Mouse (Mus musculus): ENCODE measurements around the gene Casp9. TPM values are rescaled to one million over a fixed set of nuclear protein-coding genes. Genes with fewer than 3 reads are reported as not detected.

The Casp9 gene
- polyA plus RNA-seq, 1 experiment, result 19.0 TPM

DNA sequence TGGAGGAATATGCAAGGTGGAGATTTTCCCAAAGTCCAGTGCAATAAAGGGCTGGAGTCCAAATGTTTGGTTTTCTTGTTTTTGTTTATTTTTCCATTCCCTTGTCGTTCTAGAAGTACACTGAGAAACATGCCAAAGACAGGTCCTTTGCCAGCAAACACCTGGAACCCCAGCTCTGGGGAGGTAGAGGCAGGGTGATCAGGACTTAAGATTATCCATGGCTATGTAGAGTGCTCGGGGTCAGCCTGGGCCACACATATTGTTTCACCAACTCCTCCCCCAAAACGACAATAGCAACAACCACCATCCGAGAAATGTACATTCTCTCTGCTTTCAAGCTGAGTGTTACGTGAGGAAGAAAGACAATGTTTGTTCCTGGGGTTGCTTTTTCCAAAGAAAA lies 32.6 kb downstream of the Casp9 start, which contains the start of gene Cela2a:
Gene Cela2a (minus strand): TSS at position 101 of the 400 bp plus-strand sequence.
- Histone ChIP-seq H3K4me3 (replicated peaks; ENCODE audit: extremely low read depth, low read depth, low read length) (no peak within 1 kb of the TSS), H3K4me1 (ENCODE audit: control insufficient read depth, insufficient read depth, low read length) (no peaks in the 10 kb centered on the region)
- no peak for DNase-seq
- 52% methylated on average over 5 of the region's 5 CpGs for WGBS
- no peak for TF ChIP-seq POLR2A (IDR thresholded peaks at IDR 0.05; ENCODE audit: borderline replicate concordance, extremely low read depth, low read depth, low read length)
- TF ChIP-seq CTCF (IDR thresholded peaks at IDR 0.05; ENCODE audit: insufficient read depth, low read length), result no peak

GRCm38 (mm10) chr4:141827401-141827800 lies 34.0 kb downstream of the Casp9 start:
- WGBS, result 84% methylated on average over 2 of the region's 2 CpGs
- TF ChIP-seq CTCF (IDR thresholded peaks at IDR 0.05; ENCODE audit: insufficient read depth, low read length) (no peak), POLR2A (IDR thresholded peaks at IDR 0.05; ENCODE audit: borderline replicate concordance, extremely low read depth, low read depth, low read length) (no peak)
- H3K4me3 ChIP-seq (replicated peaks; ENCODE audit: extremely low read depth, low read depth, low read length), result no peak overlapping the region

GRCm38 (mm10) chr4:141828177-141828576 lies 34.8 kb downstream of the Casp9 start:
- TF ChIP-seq CTCF (IDR thresholded peaks at IDR 0.05; ENCODE audit: insufficient read depth, low read length), result no peak
- TF ChIP-seq POLR2A (IDR thresholded peaks at IDR 0.05; ENCODE audit: borderline replicate concordance, extremely low read depth, low read depth, low read length), result no peak
- WGBS, result 55% methylated on average over 4 of the region's 4 CpGs
- Histone ChIP-seq H3K4me3 (replicated peaks; ENCODE audit: extremely low read depth, low read depth, low read length) (no peak overlapping the region), H3K4me1 (ENCODE audit: control insufficient read depth, insufficient read depth, low read length) (no peaks in the 10 kb centered on the region)
- no peak for DNase-seq

More at GRCm38 (mm10) chr4:141827401-141827800, 34.0 kb downstream of the Casp9 start:
- DNase-seq, result no peak
- no peaks in the 10 kb centered on the region for H3K4me1 ChIP-seq (ENCODE audit: control insufficient read depth, insufficient read depth, low read length)

DNA sequence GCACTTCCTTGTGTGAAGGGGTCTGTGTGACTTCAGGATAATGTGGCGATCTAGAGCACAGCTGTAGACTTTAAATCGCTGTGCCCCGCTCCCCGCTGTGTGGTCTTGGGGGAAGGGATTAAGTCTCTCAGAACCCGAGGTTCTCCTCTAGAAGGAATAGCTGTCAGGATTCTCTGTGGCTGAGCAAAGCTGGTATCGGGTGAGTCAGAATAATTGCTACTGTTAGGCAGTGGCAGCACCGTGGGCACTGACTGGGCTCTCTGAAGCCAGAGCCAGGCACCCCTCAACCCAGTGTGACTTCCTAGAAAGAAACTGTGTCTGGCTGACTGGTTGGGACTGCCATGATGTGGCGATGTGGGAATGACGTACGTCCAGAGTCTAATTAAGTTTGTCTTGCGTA lies 37.0 kb downstream of the Casp9 start:
- WGBS, result 60% methylated on average over 11 of the region's 11 CpGs
- Histone ChIP-seq H3K4me3 (replicated peaks; ENCODE audit: extremely low read depth, low read depth, low read length) (no peak overlapping the region), H3K4me1 (ENCODE audit: control insufficient read depth, insufficient read depth, low read length) (no peaks in the 10 kb centered on the region)
- no peak for DNase-seq
- no peak for TF ChIP-seq CTCF (IDR thresholded peaks at IDR 0.05; ENCODE audit: insufficient read depth, low read length)
- no peak for TF ChIP-seq POLR2A (IDR thresholded peaks at IDR 0.05; ENCODE audit: borderline replicate concordance, extremely low read depth, low read depth, low read length)

GRCm38 (mm10) chr4:141831361-141831760 lies 37.9 kb downstream of the Casp9 start:
- Histone ChIP-seq H3K4me3 (replicated peaks; ENCODE audit: extremely low read depth, low read depth, low read length) (no peak overlapping the region), H3K4me1 (ENCODE audit: control insufficient read depth, insufficient read depth, low read length) (no peaks in the 10 kb centered on the region)
- no peak for DNase-seq
- TF ChIP-seq POLR2A (IDR thresholded peaks at IDR 0.05; ENCODE audit: borderline replicate concordance, extremely low read depth, low read depth, low read length) (no peak), CTCF (IDR thresholded peaks at IDR 0.05; ENCODE audit: insufficient read depth, low read length) (no peak)
- WGBS, result 70% methylated on average over 7 of the region's 7 CpGs

DNA sequence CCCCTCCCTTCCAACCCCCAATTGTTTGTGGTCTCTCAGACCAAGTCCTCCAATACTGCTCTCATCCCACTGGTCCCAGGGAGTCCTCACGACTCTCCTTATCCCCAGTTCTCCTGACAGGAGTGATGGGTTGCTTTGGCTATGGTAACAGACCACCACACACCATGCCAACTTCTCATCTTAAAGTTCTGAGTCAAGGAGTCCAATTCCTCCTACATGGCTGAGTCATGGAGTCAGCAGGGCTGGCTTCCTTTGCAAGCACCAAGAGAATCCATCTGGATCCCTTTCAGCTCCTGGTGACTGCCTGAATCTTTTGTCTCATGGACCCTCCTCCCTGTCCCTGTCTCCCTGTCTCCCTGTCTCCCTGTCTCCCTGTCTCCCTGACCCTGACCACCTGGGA lies 40.5 kb downstream of the Casp9 start:
- no peak overlapping the region for H3K4me3 ChIP-seq (replicated peaks; ENCODE audit: extremely low read depth, low read depth, low read length)
- TF ChIP-seq CTCF (IDR thresholded peaks at IDR 0.05; ENCODE audit: insufficient read depth, low read length), result no peak
- TF ChIP-seq POLR2A (IDR thresholded peaks at IDR 0.05; ENCODE audit: borderline replicate concordance, extremely low read depth, low read depth, low read length), result no peak
- 41% methylated on average over 1 of the region's 1 CpGs for WGBS

DNA sequence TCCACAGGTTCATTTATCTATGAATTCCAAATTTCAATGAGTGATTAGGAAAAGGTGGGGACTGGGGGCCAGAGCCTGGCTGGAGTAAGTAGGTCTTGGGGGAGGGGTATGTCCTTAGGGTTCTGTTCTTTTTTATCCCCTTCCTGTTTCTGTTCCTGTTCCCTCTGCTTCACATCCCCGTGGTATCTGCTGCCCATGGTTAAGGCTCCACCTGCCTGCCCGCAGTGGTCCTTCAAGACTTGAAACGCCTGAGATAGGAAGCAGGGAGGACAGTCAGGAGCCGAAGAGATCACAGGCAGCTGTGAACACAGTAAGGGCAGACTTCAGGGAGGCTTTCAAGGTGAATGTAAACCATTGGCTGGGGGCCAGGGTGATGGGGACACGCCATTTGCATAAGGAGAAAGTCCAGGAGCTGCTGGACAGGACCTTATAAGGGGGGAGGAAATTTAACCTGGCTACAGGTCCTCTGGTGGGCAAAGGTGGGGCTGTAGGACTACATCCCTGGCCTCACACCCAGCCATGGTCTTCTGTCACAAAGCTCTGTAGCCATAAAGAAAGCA lies 41.2 kb downstream of the Casp9 start:
- no peaks in the 10 kb centered on the region for H3K4me1 ChIP-seq (ENCODE audit: control insufficient read depth, insufficient read depth, low read length)
- WGBS, result 47% methylated on average over 5 of the region's 5 CpGs
- no peak for DNase-seq
- H3K4me3 ChIP-seq (replicated peaks; ENCODE audit: extremely low read depth, low read depth, low read length), result no peak overlapping the region
- TF ChIP-seq POLR2A (IDR thresholded peaks at IDR 0.05; ENCODE audit: borderline replicate concordance, extremely low read depth, low read depth, low read length) (no peak), CTCF (IDR thresholded peaks at IDR 0.05; ENCODE audit: insufficient read depth, low read length) (no peak)

More for the DNA sequence above, 40.5 kb downstream of the Casp9 start:
- DNase-seq, result no peak
- H3K4me1 ChIP-seq (ENCODE audit: control insufficient read depth, insufficient read depth, low read length), result no peaks in the 10 kb centered on the region

GRCm38 (mm10) chr4:141845999-141846398 lies 52.6 kb downstream of the Casp9 start, which contains the start of gene Ctrc:
Ctrc (minus strand) TSS chr4:141846359.
- DNase-seq, result no peak
- WGBS, result 86% methylated on average over 6 of the region's 6 CpGs
- H3K4me3 ChIP-seq (replicated peaks; ENCODE audit: extremely low read depth, low read depth, low read length), result no peak within 1 kb of the TSS
- no peaks in the 10 kb centered on the region for H3K4me1 ChIP-seq (ENCODE audit: control insufficient read depth, insufficient read depth, low read length)
- TF ChIP-seq POLR2A (IDR thresholded peaks at IDR 0.05; ENCODE audit: borderline replicate concordance, extremely low read depth, low read depth, low read length) (no peak), CTCF (IDR thresholded peaks at IDR 0.05; ENCODE audit: insufficient read depth, low read length) (no peak)

- H3K4me1 ChIP-seq (ENCODE audit: control insufficient read depth, insufficient read depth, low read length), result no peaks in the 10 kb centered on the region
- DNase-seq, result peak; percentile 52
- WGBS, result 61% methylated on average over 9 of the region's 9 CpGs
- no peak overlapping the region for H3K4me3 ChIP-seq (replicated peaks; ENCODE audit: extremely low read depth, low read depth, low read length)
- TF ChIP-seq POLR2A (IDR thresholded peaks at IDR 0.05; ENCODE audit: borderline replicate concordance, extremely low read depth, low read depth, low read length), result no peak
- peak; percentile 64 for TF ChIP-seq CTCF (IDR thresholded peaks at IDR 0.05; ENCODE audit: insufficient read depth, low read length)
Measured at GRCm38 (mm10) chr4:141853437-141853836, 60.0 kb downstream of the Casp9 start.

DNA sequence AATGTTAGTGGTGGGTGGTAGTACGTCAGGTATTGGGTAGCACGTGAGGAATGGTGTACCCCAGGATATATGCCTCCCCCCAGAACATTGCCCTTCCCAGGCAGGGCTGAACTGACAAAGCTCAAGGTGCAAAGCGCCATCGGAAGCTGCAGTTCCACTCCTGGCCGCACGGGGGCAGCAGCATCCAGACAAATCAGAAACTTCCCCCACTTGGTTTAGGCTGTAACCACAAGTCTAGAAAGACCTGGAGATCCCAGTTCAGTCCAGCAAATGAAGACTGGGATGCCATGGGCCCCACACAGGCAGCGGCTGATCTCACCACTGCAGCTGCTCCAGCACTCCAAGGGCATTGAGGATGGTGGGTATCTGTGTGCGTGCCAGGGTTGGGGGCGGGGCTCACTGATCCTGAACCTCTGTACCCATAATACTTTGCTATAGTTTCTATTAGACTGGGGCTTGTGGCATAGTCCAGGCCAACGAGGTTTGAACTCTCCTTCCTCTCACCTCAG lies 64.1 kb downstream of the Casp9 start:
- Histone ChIP-seq H3K4me1 (ENCODE audit: control insufficient read depth, insufficient read depth, low read length) (no peaks in the 10 kb centered on the region), H3K4me3 (replicated peaks; ENCODE audit: extremely low read depth, low read depth, low read length) (no peak overlapping the region)
- no peak for TF ChIP-seq POLR2A (IDR thresholded peaks at IDR 0.05; ENCODE audit: borderline replicate concordance, extremely low read depth, low read depth, low read length)
- TF ChIP-seq CTCF (IDR thresholded peaks at IDR 0.05; ENCODE audit: insufficient read depth, low read length), result peak; percentile 93
- DNase-seq, result peak; percentile 84
- 17% methylated on average over 10 of the region's 10 CpGs for WGBS

All from lung, adult 2 months (tissue).